Mouse (Mus musculus) G1E (cell line): ENCODE results near the gene Sec22b. TPM values are rescaled to one million over a fixed set of nuclear protein-coding genes. Genes with fewer than 3 reads are reported as not detected.

Source experiments
- ATAC-seq: 2 replicates; pipeline ENCODE4 v1.8.0; 2016; ENCODE audit warnings: mild to moderate bottlenecking; ENCODE audit not compliant: insufficient number of reproducible peaks, poor library complexity, low FRiP score, severe bottlenecking; ENCODE audit errors: extremely low read depth
- DNase-seq: peaks from one replicate; pipeline ENCODE4 v3.0.0; 2012; ENCODE audit warnings: low spot score
- H3K27me3 ChIP-seq: 2 replicates; pipeline ENCODE4 v1.6.1; 2012; ENCODE audit warnings: mild to moderate bottlenecking, low read length, inconsistent platforms; ENCODE audit not compliant: insufficient read depth
- H3K36me3 ChIP-seq: replicated peaks from 2 replicates; pipeline ENCODE3; 2012; ENCODE audit warnings: mild to moderate bottlenecking, inconsistent platforms
- H3K4me1 ChIP-seq: 2 replicates; pipeline ENCODE4 v1.6.1; 2012; ENCODE audit warnings: low read depth, low read length, inconsistent platforms, mixed read lengths; ENCODE audit not compliant: insufficient read depth
- H3K4me3 ChIP-seq: 2 replicates; pipeline ENCODE4 v1.5.1; 2012; ENCODE audit warnings: low read depth, mild to moderate bottlenecking, inconsistent platforms, low read length, moderate library complexity, mixed read lengths
- H3K9me3 ChIP-seq: replicated peaks from 2 replicates; pipeline ENCODE4 v1.6.1; 2012; ENCODE audit warnings: inconsistent platforms
- CTCF ChIP-seq: IDR thresholded peaks from 2 replicates; pipeline ENCODE4 v1.5.1; 2012; ENCODE audit warnings: low read depth, low read length, inconsistent platforms, mixed read lengths
- GATA1 ChIP-seq: IDR thresholded peaks from 2 replicates; pipeline ENCODE4 v1.6.1; 2012; ENCODE audit warnings: borderline replicate concordance, low read length, inconsistent platforms, mixed read lengths
- GATA2 ChIP-seq: IDR thresholded peaks from 2 replicates; pipeline ENCODE4 v1.6.1; 2012; ENCODE audit warnings: low read depth, low read length, inconsistent platforms, borderline replicate concordance
- POLR2AphosphoS5 ChIP-seq: IDR thresholded peaks from 2 replicates; pipeline ENCODE4 v1.6.1; 2012; ENCODE audit warnings: low read depth, low read length, inconsistent platforms; ENCODE audit not compliant: insufficient replicate concordance
- TAL1 ChIP-seq: conservative IDR thresholded peaks from 2 replicates; pipeline ENCODE4 v1.6.1; 2012; ENCODE audit warnings: low read depth, low read length, inconsistent platforms, mixed read lengths
- polyA plus RNA-seq: library from polyadenylated mRNA; stranded (reverse); fragments of >175 nt; gene quantifications from 2 replicates; pipeline ENCODE4 v1.2.3, GENCODE M21; 2012
- total RNA-seq, 2 experiments: library from RNA; stranded (forward) in 1 of 2; stranded (reverse) in 1 of 2; fragments of 200-1000 nt in 1 of 2; fragments of >200 nt in 1 of 2; fragmentation: Nextera tagmentation in 1 of 2; gene quantifications; 2 replicates each; pipeline ENCODE4 v1.2.3; 2014 to 2017

Sec22b gene
- total and polyA plus RNA-seq, 3 experiments = 58.3 to 79.6 (median 78.3) TPM

- Histone ChIP-seq H3K4me1 (no peaks in the 10 kb centered on the region), H3K27me3 (no peaks in the 10 kb centered on the region), H3K9me3 (peaks cover 3% of the 10 kb centered on the region), H3K36me3 (no peaks in the 10 kb centered on the region), H3K4me3 (no peak overlapping the region)
- TF ChIP-seq POLR2AphosphoS5 = no peak
- no peak for TF ChIP-seq GATA2
- TF ChIP-seq CTCF = no peak
- TF ChIP-seq TAL1 = no peak
- no peak for ATAC-seq
- DNase-seq = no peak
These were observed 36.3 kb downstream of the Sec22b start for GRCm38 (mm10) chr3:97937068-97937944.

- no peak for ATAC-seq
These were observed 36.9 kb downstream of the Sec22b start for GRCm38 (mm10) chr3:97937945-97938266.

GRCm38 (mm10) chr3:97938814-97939526 lies 38.0 kb downstream of the Sec22b start:
- H3K4me1 ChIP-seq = no peaks in the 10 kb centered on the region
- no peaks in the 10 kb centered on the region for H3K36me3 ChIP-seq
- H3K4me3 ChIP-seq = no peak overlapping the region
- no peak for DNase-seq
- no peak for ATAC-seq
- no peaks in the 10 kb centered on the region for H3K27me3 ChIP-seq
- peaks cover 3% of the 10 kb centered on the region for H3K9me3 ChIP-seq
- TF ChIP-seq CTCF = no peak
- no peak for TF ChIP-seq GATA2
- no peak for TF ChIP-seq POLR2AphosphoS5
- TF ChIP-seq GATA1 = no peak
- TF ChIP-seq TAL1 = no peak

More at GRCm38 (mm10) chr3:97937945-97938266, 36.9 kb downstream of the Sec22b start:
- TF ChIP-seq TAL1 (no peak), CTCF (no peak), GATA2 (no peak), GATA1 (no peak), POLR2AphosphoS5 (no peak)
- H3K4me3 ChIP-seq = no peak overlapping the region
- H3K4me1 ChIP-seq = no peaks in the 10 kb centered on the region
- DNase-seq = no peak
- H3K9me3 ChIP-seq = peaks cover 3% of the 10 kb centered on the region
- H3K27me3 ChIP-seq = no peaks in the 10 kb centered on the region
- no peaks in the 10 kb centered on the region for H3K36me3 ChIP-seq

- no peaks in the 10 kb centered on the region for H3K4me1 ChIP-seq
These were observed 38.9 kb downstream of the Sec22b start for GRCm38 (mm10) chr3:97939626-97940510.

GRCm38 (mm10) chr3:97940511-97941204 lies 39.7 kb downstream of the Sec22b start:
- no peak for DNase-seq
- H3K9me3 ChIP-seq = peaks cover 3% of the 10 kb centered on the region
- no peaks in the 10 kb centered on the region for H3K27me3 ChIP-seq
- H3K4me1 ChIP-seq = no peaks in the 10 kb centered on the region
- no peak overlapping the region for H3K4me3 ChIP-seq
- no peaks in the 10 kb centered on the region for H3K36me3 ChIP-seq
- ATAC-seq = no peak
- no peak for TF ChIP-seq GATA1
- TF ChIP-seq GATA2 = no peak
- TF ChIP-seq CTCF = no peak
- TF ChIP-seq POLR2AphosphoS5 = no peak
- TF ChIP-seq TAL1 = no peak

More at GRCm38 (mm10) chr3:97939626-97940510, 38.9 kb downstream of the Sec22b start:
- Histone ChIP-seq H3K27me3 (no peaks in the 10 kb centered on the region), H3K4me3 (no peak overlapping the region), H3K9me3 (peaks cover 3% of the 10 kb centered on the region), H3K36me3 (no peaks in the 10 kb centered on the region)
- TF ChIP-seq GATA2 (no peak), CTCF (no peak), GATA1 (no peak), TAL1 (no peak), POLR2AphosphoS5 (no peak)
- ATAC-seq = no peak
- no peak for DNase-seq
